Mouse (Mus musculus): ENCODE measurements around the gene Ubald1. TPM values are rescaled to one million over a fixed set of nuclear protein-coding genes. Genes with fewer than 3 reads are reported as not detected.

Gene Ubald1
- polyA plus RNA-seq, 1 experiment, result 62.1 TPM

- DNase-seq, result no peak
- TF ChIP-seq CTCF (IDR thresholded peaks at IDR 0.05; ENCODE audit: insufficient read depth, low read length) (no peak), POLR2A (IDR thresholded peaks at IDR 0.05; ENCODE audit: borderline replicate concordance, extremely low read depth, low read depth, low read length) (no peak)
- peaks cover 19% of the 10 kb centered on the region for H3K4me1 ChIP-seq (ENCODE audit: control insufficient read depth, insufficient read depth, low read length)
- WGBS, result 26% methylated on average over 4 of the region's 4 CpGs
- no peak overlapping the region for H3K4me3 ChIP-seq (replicated peaks; ENCODE audit: extremely low read depth, low read depth, low read length)
Observed at GRCm38 (mm10) chr16:4890201-4890709, 10.1 kb upstream of the Ubald1 start.

- TF ChIP-seq POLR2A (IDR thresholded peaks at IDR 0.05; ENCODE audit: borderline replicate concordance, extremely low read depth, low read depth, low read length), result no peak
- TF ChIP-seq CTCF (IDR thresholded peaks at IDR 0.05; ENCODE audit: insufficient read depth, low read length), result no peak
- 4% methylated on average over 8 of the region's 8 CpGs for WGBS
- H3K4me3 ChIP-seq (replicated peaks; ENCODE audit: extremely low read depth, low read depth, low read length), result peak overlapping the region; percentile 98
- peaks cover 6% of the 10 kb centered on the region for H3K4me1 ChIP-seq (ENCODE audit: control insufficient read depth, insufficient read depth, low read length)
- no peak for DNase-seq
Observed at GRCm38 (mm10) chr16:4886690-4887020, 6.5 kb upstream of the Ubald1 start.

GRCm38 (mm10) chr16:4885760-4886689 is 5.9 kb upstream of the Ubald1 start, which contains the start of gene Mgrn1:
Gene Mgrn1 (plus strand): TSS chr16:4886249.
- WGBS, result under 1% methylated on average over 52 of the region's 74 CpGs
- Histone ChIP-seq H3K4me1 (ENCODE audit: control insufficient read depth, insufficient read depth, low read length) (peaks cover 9% of the 10 kb centered on the region), H3K4me3 (replicated peaks; ENCODE audit: extremely low read depth, low read depth, low read length) (peak within 1 kb of the TSS; percentile 98)
- DNase-seq, result peak; percentile 79
- TF ChIP-seq POLR2A (IDR thresholded peaks at IDR 0.05; ENCODE audit: borderline replicate concordance, extremely low read depth, low read depth, low read length), result peak; percentile 39; the same call in 1 of the 2 replicates
- no peak for TF ChIP-seq CTCF (IDR thresholded peaks at IDR 0.05; ENCODE audit: insufficient read depth, low read length)

- no peak overlapping the region for H3K4me3 ChIP-seq (replicated peaks; ENCODE audit: extremely low read depth, low read depth, low read length)
- WGBS, result 90% methylated on average over 10 of the region's 10 CpGs
- peaks cover 11% of the 10 kb centered on the region for H3K4me1 ChIP-seq (ENCODE audit: control insufficient read depth, insufficient read depth, low read length)
- TF ChIP-seq POLR2A (IDR thresholded peaks at IDR 0.05; ENCODE audit: borderline replicate concordance, extremely low read depth, low read depth, low read length), result no peak
- no peak for TF ChIP-seq CTCF (IDR thresholded peaks at IDR 0.05; ENCODE audit: insufficient read depth, low read length)
- no peak for DNase-seq
Observed at GRCm38 (mm10) chr16:4884930-4885329, 4.8 kb upstream of the Ubald1 start.

- Histone ChIP-seq H3K4me1 (ENCODE audit: control insufficient read depth, insufficient read depth, low read length) (peaks cover 22% of the 10 kb centered on the region), H3K4me3 (replicated peaks; ENCODE audit: extremely low read depth, low read depth, low read length) (no peak overlapping the region)
- DNase-seq, result no peak
- 68% methylated on average over 10 of the region's 10 CpGs for WGBS
- TF ChIP-seq CTCF (IDR thresholded peaks at IDR 0.05; ENCODE audit: insufficient read depth, low read length) (no peak), POLR2A (IDR thresholded peaks at IDR 0.05; ENCODE audit: borderline replicate concordance, extremely low read depth, low read depth, low read length) (no peak)
Observed at GRCm38 (mm10) chr16:4881400-4882351, 1.6 kb upstream of the Ubald1 start.

- Histone ChIP-seq H3K4me3 (replicated peaks; ENCODE audit: extremely low read depth, low read depth, low read length) (peak overlapping the region; percentile 95), H3K4me1 (ENCODE audit: control insufficient read depth, insufficient read depth, low read length) (peaks cover 26% of the 10 kb centered on the region)
- DNase-seq, result peak; percentile 89
- no peak for TF ChIP-seq CTCF (IDR thresholded peaks at IDR 0.05; ENCODE audit: insufficient read depth, low read length)
- peak; percentile 92 for TF ChIP-seq POLR2A (IDR thresholded peaks at IDR 0.05; ENCODE audit: borderline replicate concordance, extremely low read depth, low read depth, low read length)
- WGBS, result 1% methylated on average over 40 of the region's 40 CpGs
Observed at GRCm38 (mm10) chr16:4879708-4880124, 399 bp downstream of the Ubald1 start.

- no peak for TF ChIP-seq CTCF (IDR thresholded peaks at IDR 0.05; ENCODE audit: insufficient read depth, low read length)
- no peak for TF ChIP-seq POLR2A (IDR thresholded peaks at IDR 0.05; ENCODE audit: borderline replicate concordance, extremely low read depth, low read depth, low read length)
- peak overlapping the region; percentile 95 for H3K4me3 ChIP-seq (replicated peaks; ENCODE audit: extremely low read depth, low read depth, low read length)
- peaks cover 26% of the 10 kb centered on the region for H3K4me1 ChIP-seq (ENCODE audit: control insufficient read depth, insufficient read depth, low read length)
- WGBS, result under 1% methylated on average over 54 of the region's 54 CpGs
- no peak for DNase-seq
Observed at GRCm38 (mm10) chr16:4879101-4879707, 911 bp downstream of the Ubald1 start.

- TF ChIP-seq CTCF (IDR thresholded peaks at IDR 0.05; ENCODE audit: insufficient read depth, low read length) (no peak), POLR2A (IDR thresholded peaks at IDR 0.05; ENCODE audit: borderline replicate concordance, extremely low read depth, low read depth, low read length) (peak; percentile 37; the same call in 1 of the 2 replicates)
- 3% methylated on average over 5 of the region's 5 CpGs for WGBS
- H3K4me3 ChIP-seq (replicated peaks; ENCODE audit: extremely low read depth, low read depth, low read length), result peak overlapping the region; percentile 95
- DNase-seq, result peak; percentile 55
- H3K4me1 ChIP-seq (ENCODE audit: control insufficient read depth, insufficient read depth, low read length), result peaks cover 26% of the 10 kb centered on the region
Observed at GRCm38 (mm10) chr16:4878192-4878885, 1.8 kb downstream of the Ubald1 start.
